Mouse (Mus musculus) forebrain, embryonic 16.5 days (tissue): ENCODE measurements around the gene Il6st. TPM values are rescaled to one million over a fixed set of nuclear protein-coding genes. Genes with fewer than 3 reads are reported as not detected.

Experiments
- ATAC-seq: fragments of 200-750 bp; cut with Nextera tagmentation; 2 replicates; pipeline ENCODE4 v1.8.0; 2017; ENCODE audit warnings: mild to moderate bottlenecking, moderate library complexity
- H3K27ac ChIP-seq: fragments of 300-500 bp; sonication (generic); 2 replicates; pipeline ENCODE4 v1.5.1; 2014; ENCODE audit warnings: low read length, control low read depth
- H3K27me3 ChIP-seq: fragments of 300-500 bp; sonication (generic); replicated peaks from 2 replicates; pipeline ENCODE4 v1.6.1; 2014; ENCODE audit warnings: low read length; ENCODE audit not compliant: control insufficient read depth, insufficient read depth
- H3K36me3 ChIP-seq: fragments of 300-500 bp; sonication (generic); 2 replicates; pipeline ENCODE4 v1.6.1; 2014; ENCODE audit not compliant: control insufficient read depth, insufficient read depth
- H3K4me1 ChIP-seq: fragments of 300-500 bp; sonication (generic); replicated peaks from 2 replicates; pipeline ENCODE4 v1.6.1; 2014; ENCODE audit warnings: low read length; ENCODE audit not compliant: control insufficient read depth, insufficient read depth
- H3K4me2 ChIP-seq: fragments of 300-500 bp; sonication (generic); 2 replicates; pipeline ENCODE4 v1.6.1; 2014; ENCODE audit warnings: mild to moderate bottlenecking, low read length, control low read depth
- H3K4me3 ChIP-seq: fragments of 300-500 bp; sonication (generic); replicated peaks from 2 replicates; pipeline ENCODE4 v1.5.1; 2014; ENCODE audit warnings: mild to moderate bottlenecking, low read length, control low read depth
- H3K9ac ChIP-seq: fragments of 300-500 bp; sonication (generic); replicated peaks from 2 replicates; pipeline ENCODE4 v1.6.1; 2014; ENCODE audit warnings: low read depth, low read length, control low read depth
- H3K9me3 ChIP-seq: fragments of 300-500 bp; sonication (generic); 2 replicates; pipeline ENCODE4 v1.6.1; 2016; ENCODE audit warnings: low read length; ENCODE audit not compliant: control insufficient read depth
- WGBS: fragments of 180-500 bp; shearing (Covaris S2); extraction: QIAGEN DNeasy Blood & Tissue Kit; methylation state at CpG from one replicate; pipeline ENCODE4 v1.1.7; 2014; 5-methylcytosine and 5-hydroxymethylcytosine counted together
- polyA plus RNA-seq: library from polyadenylated mRNA; unstranded; fragments of >200 nt; fragmentation: Nextera tagmentation; extraction: Ambion mirVana; gene quantifications from 2 replicates; pipeline ENCODE4 v1.2.1, GENCODE M21; 2015

Gene Il6st
- polyA plus RNA-seq, 1 experiment from 2014 or later: 15.0 TPM

- no peaks in the 10 kb centered on the region for H3K27me3 ChIP-seq
- H3K4me1 ChIP-seq: no peaks in the 10 kb centered on the region
- H3K36me3 ChIP-seq: peaks cover 4% of the 10 kb centered on the region
- H3K9me3 ChIP-seq: no peaks in the 10 kb centered on the region
- peak; percentile 81 for ATAC-seq
- H3K27ac ChIP-seq: no peak overlapping the region
- H3K4me2 ChIP-seq: no peak overlapping the region
- no peak overlapping the region for H3K4me3 ChIP-seq
- WGBS: 28% methylated on average over 4 of the region's 4 CpGs
- H3K9ac ChIP-seq: no peak overlapping the region
Measured at GRCm38 (mm10) chr13:112509465-112509864, 45.6 kb downstream of the Il6st start.

GRCm38 (mm10) chr13:112510437-112511212 is 46.8 kb downstream of the Il6st start:
- no peaks in the 10 kb centered on the region for H3K9me3 ChIP-seq
- 88% methylated on average over 19 of the region's 19 CpGs for WGBS
- no peak for ATAC-seq

GRCm38 (mm10) chr13:112511261-112511660 is 47.4 kb downstream of the Il6st start:
- Histone ChIP-seq H3K36me3 (no peaks in the 10 kb centered on the region), H3K9me3 (no peaks in the 10 kb centered on the region), H3K27me3 (no peaks in the 10 kb centered on the region), H3K9ac (no peak overlapping the region), H3K4me3 (no peak overlapping the region), H3K4me1 (no peaks in the 10 kb centered on the region), H3K27ac (no peak overlapping the region), H3K4me2 (no peak overlapping the region)
- ATAC-seq: no peak
- 61% methylated on average over 11 of the region's 11 CpGs for WGBS

More at GRCm38 (mm10) chr13:112510437-112511212, 46.8 kb downstream of the Il6st start:
- Histone ChIP-seq H3K4me2 (no peak overlapping the region), H3K27ac (no peak overlapping the region), H3K36me3 (no peaks in the 10 kb centered on the region), H3K4me3 (no peak overlapping the region), H3K9ac (no peak overlapping the region), H3K4me1 (no peaks in the 10 kb centered on the region), H3K27me3 (no peaks in the 10 kb centered on the region)

GRCm38 (mm10) chr13:112511810-112512209 is 47.9 kb downstream of the Il6st start:
- ATAC-seq: no peak
- Histone ChIP-seq H3K27me3 (no peaks in the 10 kb centered on the region), H3K4me1 (no peaks in the 10 kb centered on the region), H3K4me3 (no peak overlapping the region), H3K36me3 (no peaks in the 10 kb centered on the region), H3K9ac (no peak overlapping the region), H3K4me2 (no peak overlapping the region), H3K9me3 (no peaks in the 10 kb centered on the region), H3K27ac (no peak overlapping the region)
- WGBS: 92% methylated on average over 7 of the region's 7 CpGs

- no peak for ATAC-seq
- H3K9me3 ChIP-seq: no peaks in the 10 kb centered on the region; the same call in 1 of the 2 replicates
- H3K4me2 ChIP-seq: no peak overlapping the region
- H3K9ac ChIP-seq: no peak overlapping the region
- no peak overlapping the region for H3K4me3 ChIP-seq
- no peak overlapping the region for H3K27ac ChIP-seq
- H3K36me3 ChIP-seq: no peaks in the 10 kb centered on the region
- H3K27me3 ChIP-seq: no peaks in the 10 kb centered on the region
- WGBS: 83% methylated on average over 5 of the region's 5 CpGs
- no peaks in the 10 kb centered on the region for H3K4me1 ChIP-seq
Measured at GRCm38 (mm10) chr13:112512824-112513223, 49.0 kb downstream of the Il6st start.

- ATAC-seq: no peak
- 78% methylated on average over 1 of the region's 1 CpGs for WGBS
Measured at GRCm38 (mm10) chr13:112514546-112514945, 50.7 kb downstream of the Il6st start.

GRCm38 (mm10) chr13:112522261-112522660 is 58.4 kb downstream of the Il6st start:
- Histone ChIP-seq H3K4me1 (no peaks in the 10 kb centered on the region), H3K27ac (no peak overlapping the region), H3K36me3 (no peaks in the 10 kb centered on the region), H3K9me3 (peaks cover 4% of the 10 kb centered on the region), H3K27me3 (no peaks in the 10 kb centered on the region), H3K9ac (no peak overlapping the region), H3K4me2 (no peak overlapping the region), H3K4me3 (no peak overlapping the region)
- ATAC-seq: no peak
- WGBS: 63% methylated on average over 6 of the region's 6 CpGs

More at GRCm38 (mm10) chr13:112514546-112514945, 50.7 kb downstream of the Il6st start:
- no peak overlapping the region for H3K27ac ChIP-seq
- peaks cover 4% of the 10 kb centered on the region for H3K9me3 ChIP-seq
- no peak overlapping the region for H3K9ac ChIP-seq
- no peaks in the 10 kb centered on the region for H3K36me3 ChIP-seq
- H3K4me3 ChIP-seq: no peak overlapping the region
- H3K4me1 ChIP-seq: no peaks in the 10 kb centered on the region
- H3K4me2 ChIP-seq: no peak overlapping the region
- H3K27me3 ChIP-seq: no peaks in the 10 kb centered on the region

- Histone ChIP-seq H3K4me3 (no peak overlapping the region), H3K4me2 (no peak overlapping the region), H3K4me1 (no peaks in the 10 kb centered on the region), H3K9me3 (peaks cover 4% of the 10 kb centered on the region), H3K36me3 (no peaks in the 10 kb centered on the region), H3K27ac (no peak overlapping the region), H3K27me3 (no peaks in the 10 kb centered on the region), H3K9ac (no peak overlapping the region)
- 83% methylated on average over 3 of the region's 3 CpGs for WGBS
- no peak for ATAC-seq
Measured at GRCm38 (mm10) chr13:112522896-112523295, 59.0 kb downstream of the Il6st start.

GRCm38 (mm10) chr13:112523346-112523970 is 59.6 kb downstream of the Il6st start:
- no peak overlapping the region for H3K4me3 ChIP-seq
- no peak for ATAC-seq
- H3K36me3 ChIP-seq: no peaks in the 10 kb centered on the region
- H3K27me3 ChIP-seq: no peaks in the 10 kb centered on the region
- no peaks in the 10 kb centered on the region; the same call in 1 of the 2 replicates for H3K9me3 ChIP-seq
- no peaks in the 10 kb centered on the region for H3K4me1 ChIP-seq
- no peak overlapping the region for H3K27ac ChIP-seq
- H3K4me2 ChIP-seq: no peak overlapping the region
- WGBS: 92% methylated on average over 10 of the region's 10 CpGs
- H3K9ac ChIP-seq: no peak overlapping the region
